Mouse (Mus musculus): ENCODE measurements around the gene Ptpa. TPM values are rescaled to one million over a fixed set of nuclear protein-coding genes. Genes with fewer than 3 reads are reported as not detected.

Ptpa gene
- polyA plus RNA-seq, 1 experiment = 1,193 TPM

DNA sequence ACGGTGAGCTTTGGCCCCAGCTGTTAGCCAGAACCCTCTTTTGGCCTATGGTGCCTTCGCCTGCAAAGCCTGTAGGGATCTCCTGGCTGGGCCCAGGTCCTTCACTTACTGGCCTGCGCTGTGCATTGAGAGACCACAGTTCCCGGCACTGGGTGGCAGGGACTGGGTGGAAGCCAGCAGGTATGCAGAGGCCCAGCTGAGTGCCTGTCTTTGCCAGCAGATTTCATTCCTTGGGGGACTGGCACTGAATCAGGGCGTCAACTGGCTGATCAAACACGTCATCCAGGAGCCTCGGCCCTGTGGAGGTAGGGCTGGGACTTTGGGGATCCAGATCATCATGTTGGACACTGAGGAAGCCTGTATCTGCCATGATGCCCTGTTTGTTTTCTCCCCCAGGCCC is 20.1 kb upstream of the Ptpa start:
- no peak for TF ChIP-seq GATA1 (IDR thresholded peaks at IDR 0.05; ENCODE audit: low read length)

DNA sequence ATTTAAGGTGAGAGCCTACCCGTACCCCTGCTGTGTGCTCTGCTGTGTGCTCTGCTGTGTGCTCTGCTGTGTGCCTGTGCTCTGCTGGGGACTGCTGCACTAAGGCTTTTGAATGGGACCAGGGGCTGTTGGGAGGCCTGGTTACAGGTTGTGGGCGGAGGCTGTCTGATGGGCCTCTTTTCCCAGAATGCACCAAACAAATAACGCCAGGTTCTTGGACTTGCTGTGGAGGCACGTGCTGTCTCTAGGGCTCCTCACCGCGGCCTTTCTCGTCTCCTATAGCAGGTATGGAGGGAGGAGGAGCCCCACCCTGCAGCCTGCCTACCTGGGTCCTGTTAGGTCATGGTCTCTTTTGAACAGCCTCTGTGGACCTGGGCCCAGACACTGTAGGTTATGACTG is 19.6 kb upstream of the Ptpa start:
- TF ChIP-seq GATA1 (IDR thresholded peaks at IDR 0.05; ENCODE audit: low read length) = no peak

DNA sequence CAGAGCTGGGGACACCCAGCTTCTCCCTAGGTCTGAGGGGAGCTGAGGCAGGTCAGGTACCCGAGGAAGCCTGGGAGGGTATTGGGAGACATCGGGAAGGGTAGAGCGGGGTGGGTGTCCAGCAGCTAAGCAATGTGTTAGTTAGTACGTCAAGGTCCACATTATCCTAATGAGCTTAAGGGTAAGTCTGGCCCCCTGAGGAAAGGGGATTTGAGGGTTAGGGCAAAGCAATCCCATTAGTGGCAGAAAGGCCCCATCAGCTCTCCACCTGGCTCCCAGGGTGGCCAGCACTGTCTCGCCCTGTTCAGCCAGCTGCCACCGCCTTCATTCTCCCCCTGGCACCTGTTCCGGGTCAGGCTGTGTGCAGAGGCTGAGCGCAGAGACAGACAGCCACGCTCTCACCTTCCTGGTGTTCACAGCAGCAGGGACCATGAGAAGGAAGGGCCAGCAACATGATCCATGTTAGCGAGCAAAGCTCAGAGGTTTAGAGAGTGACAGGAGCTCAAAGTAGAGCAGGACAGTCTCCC is 17.8 kb upstream of the Ptpa start:
- no peak for TF ChIP-seq GATA1 (IDR thresholded peaks at IDR 0.05; ENCODE audit: low read length)

DNA sequence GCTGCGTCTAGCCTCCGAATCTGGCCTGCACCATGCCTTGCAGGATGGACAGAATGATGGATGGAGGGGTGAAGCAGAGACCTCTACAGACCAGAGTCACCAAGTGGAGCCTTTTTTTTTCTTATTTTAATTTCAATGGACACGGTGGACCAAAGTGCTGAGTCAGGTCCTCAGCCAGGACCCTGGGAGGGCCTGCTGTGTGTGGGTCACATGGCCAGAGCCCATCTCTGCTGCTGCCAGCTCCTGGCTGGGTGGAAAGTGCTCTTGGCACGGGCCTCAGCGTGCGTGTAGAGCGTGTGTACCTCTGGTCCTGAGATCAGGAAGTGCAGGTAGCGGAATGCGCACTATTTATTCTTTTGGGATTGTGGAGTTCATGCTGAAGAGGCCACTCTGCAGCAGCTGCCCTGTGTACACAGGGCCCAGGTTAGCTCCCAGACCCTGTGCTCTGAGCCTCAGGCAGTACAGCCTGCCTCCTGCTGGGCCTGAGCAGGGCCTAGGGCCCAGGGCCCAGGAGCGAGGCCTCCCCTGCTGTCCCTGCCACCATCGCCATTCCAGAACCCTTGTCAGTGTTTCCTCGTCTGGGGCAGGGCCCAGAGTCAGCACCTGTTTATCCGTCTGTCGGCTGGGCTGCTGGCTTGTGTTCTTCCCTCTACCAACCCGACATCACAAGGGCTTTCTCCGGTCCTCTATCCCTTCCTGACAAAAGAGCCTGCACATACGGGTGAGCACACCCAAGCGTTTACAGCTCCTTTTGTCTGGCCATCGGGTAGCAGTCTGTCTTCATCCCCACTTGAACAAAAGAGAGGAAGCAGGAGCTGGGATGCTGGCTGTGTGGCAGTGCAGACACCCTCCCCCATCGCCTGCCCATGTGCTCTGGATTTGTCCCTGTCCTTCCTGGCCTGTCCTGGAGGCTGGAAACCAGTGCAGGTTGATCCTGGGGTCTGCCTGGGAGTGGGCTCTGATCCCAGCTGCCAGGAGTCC is 16.4 kb upstream of the Ptpa start:
- TF ChIP-seq GATA1 (IDR thresholded peaks at IDR 0.05; ENCODE audit: low read length) = no peak

DNA sequence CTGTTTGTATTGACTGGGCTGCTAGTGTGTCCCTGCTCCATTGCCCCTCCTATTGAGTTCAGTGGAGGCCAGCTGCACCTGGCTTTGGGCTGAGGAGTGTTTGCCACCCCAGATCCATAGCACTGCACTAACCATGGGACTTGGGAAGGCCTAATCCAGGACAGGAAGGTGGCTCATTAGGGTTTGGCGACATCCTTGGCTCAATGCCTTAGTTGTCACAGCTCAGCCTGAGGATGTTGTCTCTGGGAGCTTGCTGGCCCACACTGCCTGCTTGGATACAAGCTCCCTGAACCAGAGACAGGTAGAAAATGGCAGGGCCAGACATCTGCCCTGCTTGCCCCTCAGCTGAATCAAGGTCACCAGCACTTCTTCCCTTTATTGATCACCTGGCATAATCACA is 14.3 kb upstream of the Ptpa start:
- TF ChIP-seq GATA1 (IDR thresholded peaks at IDR 0.05; ENCODE audit: low read length) = no peak

DNA sequence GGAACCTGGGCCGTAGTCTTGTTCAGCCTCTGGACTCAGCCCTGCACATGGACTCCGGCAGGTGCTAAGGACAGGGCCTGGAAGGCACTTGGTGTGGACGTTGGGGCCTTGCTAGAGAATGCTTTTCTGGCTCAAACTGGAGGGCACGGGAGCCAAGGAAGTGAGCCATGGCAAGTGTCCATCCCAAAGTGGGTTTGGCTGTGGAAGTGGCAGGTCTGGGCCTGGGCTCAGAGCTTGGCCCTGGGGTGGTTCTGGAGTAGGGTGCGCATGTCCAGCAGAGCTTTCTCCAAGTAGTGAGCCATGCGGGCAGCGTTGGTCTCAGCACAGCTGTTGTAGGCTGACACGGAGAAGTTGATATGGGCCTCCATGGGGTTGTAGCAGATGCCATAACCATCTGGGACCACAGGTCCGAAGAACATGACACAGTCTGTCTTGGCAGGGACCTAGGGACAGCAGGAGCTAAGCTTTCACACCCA is 13.4 kb upstream of the Ptpa start:
- TF ChIP-seq GATA1 (IDR thresholded peaks at IDR 0.05; ENCODE audit: low read length) = no peak

DNA sequence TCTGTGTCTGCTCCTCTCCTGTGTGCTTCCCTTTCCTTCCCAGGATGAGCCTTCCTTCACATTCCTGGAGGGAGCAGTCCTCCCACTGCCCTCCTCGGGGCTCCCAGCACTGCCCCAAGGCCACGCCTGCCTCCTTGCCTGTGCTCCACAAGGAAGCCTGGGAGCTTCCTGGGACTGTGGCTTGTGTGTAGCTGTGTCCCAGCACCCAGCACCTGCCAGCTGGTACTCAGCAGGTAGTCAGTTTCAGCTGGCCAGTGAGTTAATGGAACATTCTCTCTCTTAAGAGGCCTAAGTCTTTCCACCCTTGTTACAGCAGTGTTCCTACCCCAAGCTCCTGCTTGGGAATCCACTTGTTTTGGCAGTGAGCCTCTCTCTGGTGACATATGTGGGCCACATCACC is 13.0 kb upstream of the Ptpa start:
- no peak for TF ChIP-seq GATA1 (IDR thresholded peaks at IDR 0.05; ENCODE audit: low read length)

DNA sequence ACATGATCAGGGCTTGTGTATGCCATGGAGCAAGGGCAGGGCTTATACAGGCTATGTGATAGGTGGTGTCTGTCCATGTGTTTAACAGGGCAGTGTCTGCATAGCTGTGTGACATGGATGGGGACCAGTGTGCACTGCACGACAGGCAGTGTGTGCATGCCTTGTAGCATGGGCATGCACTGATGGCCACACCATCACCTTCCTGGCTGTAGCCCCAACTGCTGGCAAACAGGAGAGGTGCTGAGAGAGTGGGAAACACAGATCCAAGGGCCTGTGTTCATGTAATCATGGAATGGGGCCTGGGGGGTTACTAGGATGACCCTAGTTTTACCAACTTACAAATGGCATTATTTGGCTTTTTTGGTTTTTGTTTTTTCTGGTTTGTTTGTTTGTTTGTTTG is 12.0 kb upstream of the Ptpa start:
- no peak for TF ChIP-seq GATA1 (IDR thresholded peaks at IDR 0.05; ENCODE audit: low read length)

DNA sequence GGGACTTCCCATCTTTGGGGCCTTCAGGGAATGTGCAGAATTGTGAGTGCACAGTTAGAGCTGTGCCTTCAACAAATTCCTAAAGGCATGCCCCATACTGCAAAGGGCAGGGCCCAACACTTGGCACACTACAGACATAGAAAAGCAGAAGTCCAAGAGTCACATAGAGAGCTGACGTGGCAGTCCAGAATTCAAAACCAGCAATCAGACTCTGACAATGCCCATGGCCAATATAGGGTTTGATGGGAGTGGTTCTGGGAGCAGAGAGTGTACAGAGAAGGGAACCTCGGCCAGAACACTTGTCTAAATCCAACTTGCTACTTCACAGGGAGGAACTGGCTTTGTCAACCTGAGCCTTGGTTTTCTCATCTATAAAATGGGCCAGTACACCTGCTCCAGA is 8.6 kb upstream of the Ptpa start:
- no peak for TF ChIP-seq GATA1 (IDR thresholded peaks at IDR 0.05; ENCODE audit: low read length)

DNA sequence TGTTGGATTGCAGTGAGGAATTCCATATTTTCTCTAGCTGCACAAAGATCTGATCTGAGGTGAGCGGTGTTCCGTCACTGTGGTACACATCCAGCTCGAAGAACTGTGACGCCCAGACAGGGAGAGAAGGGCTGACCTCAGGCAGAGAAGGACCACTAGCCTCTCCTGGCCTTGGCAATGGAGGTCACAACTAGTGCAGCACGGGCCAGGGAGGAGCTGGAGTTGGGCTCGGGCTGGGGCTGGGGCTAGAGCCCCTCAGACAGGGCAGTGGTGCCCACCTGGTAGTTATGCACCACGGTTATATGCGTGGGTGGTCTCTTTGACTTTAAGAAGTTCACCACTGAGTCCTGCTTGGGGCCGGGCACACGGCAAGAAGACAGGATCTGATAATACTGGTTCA is 8.1 kb upstream of the Ptpa start:
- TF ChIP-seq GATA1 (IDR thresholded peaks at IDR 0.05; ENCODE audit: low read length) = no peak

DNA sequence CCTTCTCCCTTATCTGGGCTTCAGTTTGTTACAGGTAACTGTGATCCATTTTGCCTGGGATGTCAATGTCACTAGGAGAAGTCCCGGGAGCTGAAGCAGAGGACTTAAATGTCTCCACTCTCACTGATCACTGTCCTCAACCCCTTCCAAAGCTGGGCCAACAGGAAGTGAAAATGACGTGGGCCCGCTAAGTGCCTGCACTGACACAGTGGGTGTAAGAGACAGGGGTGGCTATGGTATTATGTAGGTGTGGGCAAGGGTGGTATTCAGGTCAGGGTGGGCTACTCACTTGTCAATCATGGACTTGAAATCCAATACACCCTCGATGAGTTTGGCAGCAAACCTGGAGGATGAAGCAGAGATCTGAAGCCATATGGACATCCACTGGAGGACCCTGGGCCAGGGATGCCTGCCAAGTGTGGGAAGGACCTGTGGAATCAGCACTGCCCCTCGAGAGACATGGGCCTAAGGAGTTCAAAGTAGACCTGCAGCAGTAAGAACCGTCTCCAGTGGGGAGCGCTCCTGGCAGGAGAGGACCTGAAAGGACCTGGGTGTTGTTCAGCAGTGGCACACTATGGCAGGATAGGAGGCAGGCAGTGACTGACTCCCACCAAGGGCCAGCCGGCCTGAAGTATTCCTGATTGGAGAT is 7.3 kb upstream of the Ptpa start:
- no peak for TF ChIP-seq GATA1 (IDR thresholded peaks at IDR 0.05; ENCODE audit: low read length)

DNA sequence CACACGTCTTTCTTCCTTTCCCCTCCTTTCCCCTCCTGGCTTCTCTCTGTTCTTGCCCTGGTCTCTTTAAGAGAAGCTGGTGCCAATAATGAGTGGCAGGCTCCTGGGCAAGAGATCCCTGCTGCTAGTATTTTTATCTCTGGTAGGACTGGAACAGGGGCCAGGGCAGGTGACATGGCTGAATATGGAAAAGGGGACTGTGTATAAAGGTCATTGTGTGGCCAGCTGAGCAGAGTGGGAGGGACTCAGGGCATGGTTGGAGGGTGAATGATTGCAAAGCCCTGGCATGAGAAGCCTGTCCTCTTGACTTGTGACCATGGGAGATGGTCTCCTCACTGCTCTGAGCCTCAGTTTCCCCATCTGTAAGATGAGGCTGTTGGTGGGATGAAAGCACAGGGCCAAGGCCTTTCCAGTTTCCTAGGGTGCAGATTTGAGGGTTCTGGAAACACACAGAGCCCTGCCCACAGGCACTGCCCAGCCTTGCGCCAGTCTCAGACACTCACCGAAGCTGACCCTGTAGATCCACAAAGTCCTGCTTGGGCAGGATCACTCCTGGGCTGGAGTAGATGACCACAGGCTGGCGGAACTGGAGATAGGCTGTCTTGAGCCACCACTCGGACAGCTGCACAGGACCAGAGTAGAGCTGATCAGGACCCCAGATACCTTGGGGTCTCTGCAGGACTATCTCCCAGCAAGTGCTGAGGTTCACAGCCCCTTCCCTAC is 6.2 kb upstream of the Ptpa start:
- no peak for TF ChIP-seq GATA1 (IDR thresholded peaks at IDR 0.05; ENCODE audit: low read length)

DNA sequence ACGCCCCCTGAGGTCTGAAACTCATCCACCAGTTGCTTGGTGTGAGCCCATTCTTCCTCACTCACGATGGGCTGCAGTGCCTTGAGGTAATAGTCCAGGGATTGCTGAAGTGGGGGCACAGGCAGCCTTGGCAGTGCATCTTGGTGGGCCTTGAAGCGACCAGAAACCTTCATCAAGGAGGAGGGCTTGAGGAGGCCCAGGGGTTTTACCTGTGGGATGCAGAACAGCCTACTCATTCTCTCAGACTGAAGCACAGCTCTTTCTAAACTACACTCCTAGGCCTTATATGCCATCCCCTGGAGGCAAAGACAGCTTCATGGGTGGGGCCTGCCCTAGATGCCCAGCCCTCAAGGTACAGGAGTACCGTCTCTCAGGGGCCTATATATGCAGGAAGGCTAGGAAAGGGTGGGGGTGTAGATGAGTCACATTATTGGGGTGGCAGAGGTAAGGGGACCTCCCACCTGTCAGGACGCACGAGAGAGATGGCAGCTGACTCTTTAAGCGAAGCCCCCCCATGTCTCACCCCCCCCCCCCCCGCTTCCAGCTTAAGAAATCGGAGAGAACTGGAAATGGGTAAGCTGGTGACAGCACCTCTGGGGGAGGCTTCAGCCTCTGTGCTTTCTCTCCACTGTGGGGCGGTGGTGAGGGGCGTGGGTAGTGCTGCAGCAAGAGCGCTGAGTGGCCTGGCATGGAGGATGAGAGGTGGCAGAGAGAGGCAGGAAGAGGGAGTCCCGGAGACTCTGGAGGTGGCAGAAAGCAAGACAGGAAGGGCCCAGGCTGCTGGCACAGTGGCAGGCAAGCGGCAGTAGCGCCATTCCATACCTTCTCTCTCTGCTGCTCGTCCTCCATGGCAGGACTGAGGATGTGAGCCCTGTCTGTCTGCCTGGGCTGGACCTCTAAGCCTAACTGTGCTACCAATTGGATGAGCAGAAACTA is 2.5 kb upstream of the Ptpa start:
- no peak for TF ChIP-seq GATA1 (IDR thresholded peaks at IDR 0.05; ENCODE audit: low read length)

DNA sequence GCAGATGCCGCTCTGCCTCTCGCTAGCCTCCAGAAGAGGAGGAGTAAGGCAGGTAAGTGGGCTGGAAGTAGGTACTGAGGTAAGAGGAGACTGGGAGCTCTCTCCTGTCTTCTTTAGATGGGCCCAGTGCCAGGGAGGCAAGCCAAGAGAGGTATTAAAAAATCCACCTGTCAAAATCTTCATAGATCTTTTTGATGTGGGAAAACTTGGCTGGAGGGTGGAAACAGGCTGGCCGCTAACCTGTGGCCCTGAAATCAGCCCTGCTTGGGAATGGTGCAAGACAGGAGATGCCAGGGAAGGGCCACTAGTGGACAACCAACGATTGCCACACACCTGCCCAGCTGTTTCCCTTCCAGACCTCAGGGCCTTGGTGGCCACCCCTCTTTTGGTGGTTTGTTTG is 1.7 kb upstream of the Ptpa start:
- TF ChIP-seq GATA1 (IDR thresholded peaks at IDR 0.05; ENCODE audit: low read length) = no peak

DNA sequence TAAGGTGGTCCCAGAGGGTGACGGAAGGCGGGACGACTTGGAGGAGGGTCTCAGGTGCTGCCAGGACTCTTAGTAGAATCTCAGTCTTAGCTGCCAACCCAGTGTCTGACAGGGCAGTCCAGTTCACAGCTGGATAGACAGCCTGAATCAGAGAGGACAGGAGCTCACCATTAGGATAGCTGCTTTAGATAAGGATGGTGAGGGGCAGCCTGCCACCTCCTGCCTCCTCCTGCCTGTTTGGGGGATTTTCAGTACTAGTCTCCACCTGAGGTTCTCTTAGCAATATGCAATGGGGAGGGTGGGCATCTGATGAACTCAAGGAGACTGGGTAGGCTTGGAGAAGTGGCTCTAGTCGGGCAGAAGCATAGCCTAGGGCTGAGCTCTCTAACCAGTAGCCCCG is 1.2 kb upstream of the Ptpa start:
- no peak for TF ChIP-seq GATA1 (IDR thresholded peaks at IDR 0.05; ENCODE audit: low read length)

Measured in G1E-ER4 (cell line).